Mouse (Mus musculus) heart, postnatal 25 days (tissue): ENCODE measurements around the gene Eif2b4. TPM values are rescaled to one million over a fixed set of nuclear protein-coding genes. Genes with fewer than 3 reads are reported as not detected.
"Not testable (repeated sequence)": the region's sequence is repeated elsewhere in the genome, so short reads cannot be mapped to it uniquely, and the experiment has no call there.

Source experiments
- DNase-seq: peaks from one replicate; pipeline ENCODE4 v3.0.0; 2022; ENCODE audit warnings: low spot score
- intact Hi-C: fragments of 180-260 bp; cut with DNase I; formaldehyde crosslinking; loops from one replicate; pipeline ENCODE4 v1.15.1; 2025
- total RNA-seq, 2 experiments: library from RNA; stranded (reverse); gene quantifications; 2 replicates each; pipeline ENCODE4 v1.2.3; 2021

The Eif2b4 gene
- total RNA-seq, result 10 to 100 TPM; 51.6 to 55.5 TPM

DNA sequence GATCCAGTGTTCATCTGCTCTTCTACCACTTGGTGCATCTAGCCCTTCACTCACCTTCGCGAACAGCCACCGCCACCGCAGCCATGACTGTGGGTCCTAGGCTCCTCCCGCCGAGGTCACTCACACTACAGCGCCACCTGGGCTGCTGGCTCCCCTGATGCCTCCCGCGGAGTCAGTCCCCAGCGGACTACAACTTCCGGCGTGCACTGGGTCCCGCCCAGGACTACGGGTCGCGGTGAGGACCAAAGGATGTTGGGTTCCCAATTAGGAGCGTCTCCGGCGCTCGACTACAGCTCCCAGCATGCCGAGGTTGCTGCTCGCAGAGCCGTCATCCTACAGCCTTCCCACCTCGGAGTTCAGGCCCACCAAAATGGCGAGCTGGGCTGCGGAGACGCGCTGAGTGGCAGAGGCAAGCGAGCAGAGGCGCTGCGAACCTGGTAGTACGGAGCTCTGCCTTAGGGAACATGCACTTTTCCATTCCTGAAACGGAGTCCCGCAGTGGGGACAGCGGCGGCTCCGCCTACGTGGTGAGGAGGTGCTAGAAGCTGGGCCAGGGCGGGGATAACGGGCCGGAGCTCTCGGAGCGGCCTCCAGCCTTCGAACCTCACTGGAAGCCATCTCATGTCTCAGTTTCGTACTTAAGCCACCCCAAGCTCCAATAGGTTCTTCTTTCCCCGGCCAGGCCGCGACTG lies at the start of gene Eif2b4, which contains the start of gene Snx17:
Gene Eif2b4, minus strand, starts transcription at position 492 of the 692 bp plus-strand sequence.
Gene Snx17, plus strand, starts transcription at position 289 of the 692 bp plus-strand sequence.
- intact Hi-C loops, result loop anchor here (1.0 kb wide), 2 partner anchors 8 to 14 kb away; partner anchors contain the start of gene Gm29609
- peak; percentile 99 for DNase-seq

DNA sequence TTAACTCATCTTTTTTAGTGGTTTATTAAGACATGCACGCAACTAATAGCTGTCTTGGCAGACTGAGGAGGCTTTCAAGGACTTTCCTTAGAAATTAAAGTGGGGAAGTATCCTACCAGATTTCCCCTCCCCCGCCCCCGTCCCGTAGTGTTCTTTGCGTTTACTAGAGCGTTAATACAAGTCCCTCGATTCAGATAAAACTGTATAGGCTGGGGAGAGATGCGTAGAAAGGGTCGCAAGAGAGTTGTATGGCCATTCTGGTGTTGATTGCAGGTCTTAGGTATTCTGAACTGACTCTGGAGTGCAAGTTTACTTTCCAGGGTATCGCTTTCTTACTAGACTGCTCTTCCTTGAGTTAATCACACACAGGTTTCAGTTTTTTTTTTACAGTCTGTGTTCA lies 49.0 kb upstream of the Eif2b4 start:
- intact Hi-C loops, result loop anchor here (5.0 kb wide), 1 partner anchor 50 kb away; the partner anchor contains the start of gene Ift172
- DNase-seq, result no peak

DNA sequence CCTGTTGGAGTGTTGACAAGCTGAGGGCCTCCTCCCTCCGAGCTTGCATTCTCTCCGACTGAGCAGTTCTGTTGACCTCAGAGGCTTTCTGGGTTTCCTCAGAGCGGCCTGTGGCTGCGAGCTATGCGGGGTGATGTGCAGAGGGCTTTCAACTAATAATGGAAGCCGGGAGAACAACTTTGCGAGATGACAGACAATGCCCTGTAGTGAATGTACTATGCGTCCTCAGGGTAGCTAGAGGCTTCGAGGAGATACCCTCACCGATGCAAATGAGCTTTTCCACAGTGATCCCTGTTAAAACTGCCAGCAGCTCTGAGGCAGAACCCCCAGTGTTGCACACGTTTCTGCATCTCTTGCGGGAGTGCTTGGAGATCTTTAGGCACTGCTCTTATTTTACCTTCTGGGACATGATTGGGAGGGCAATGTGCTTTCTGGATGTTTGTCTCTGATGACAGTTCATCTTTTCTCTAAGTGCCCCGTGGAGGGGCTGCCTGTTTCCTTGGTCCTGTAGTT lies 48.3 kb upstream of the Eif2b4 start:
- intact Hi-C loops, result loop anchor here (2.0 to 5.0 kb wide), 2 partner anchors 21 to 51 kb away; partner anchors contain the start of genes Ift172 and Ppm1g
- no peak for DNase-seq

DNA sequence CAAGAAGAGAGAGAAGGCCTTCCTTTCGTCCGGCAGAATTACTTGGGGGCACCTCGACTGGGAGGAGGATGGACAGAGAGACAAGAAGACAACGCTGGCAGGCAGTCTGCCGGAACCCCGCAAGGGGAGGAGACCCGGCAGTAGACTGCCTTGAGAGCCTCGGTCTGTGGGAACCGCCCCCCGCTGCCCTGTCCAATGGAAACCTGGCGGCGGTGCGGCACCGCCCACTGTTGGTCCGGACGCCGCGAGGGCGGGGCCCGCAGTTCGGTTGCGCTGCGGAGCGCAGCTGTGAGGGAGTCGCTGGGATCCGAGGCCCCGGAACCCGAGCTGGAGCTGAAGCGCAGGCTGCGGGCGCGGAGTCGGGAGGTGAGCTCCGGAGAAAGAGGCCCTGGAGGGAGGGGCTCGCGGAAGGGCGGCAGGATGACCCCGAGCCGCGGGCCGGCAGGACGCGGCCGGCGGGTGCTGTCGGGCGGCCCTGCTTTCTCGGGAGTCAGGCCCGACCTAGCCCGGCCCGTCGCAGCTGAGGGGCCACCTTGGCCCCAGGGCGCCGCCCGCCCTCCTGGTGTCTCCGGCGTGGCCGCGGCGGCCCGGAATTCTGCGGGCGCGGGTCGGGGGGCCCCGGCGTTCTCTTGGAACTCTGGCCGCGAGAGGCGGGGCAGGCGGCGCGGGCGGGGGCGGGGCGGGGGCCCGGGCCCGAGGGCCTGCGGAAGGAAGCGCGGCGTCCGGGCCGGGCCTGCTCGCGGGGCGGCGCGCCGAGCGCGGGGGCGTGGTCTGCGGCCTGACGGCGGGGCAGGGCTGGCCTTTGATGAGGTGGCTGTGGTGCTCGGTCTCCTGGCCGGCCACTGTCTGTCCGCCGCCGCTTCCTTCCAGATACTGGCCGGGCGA lies 47.6 kb upstream of the Eif2b4 start, which contains the start of the genes Nrbp1 and Gm9970:
Gene Nrbp1, plus strand, starts transcription at position 228 of the 885 bp plus-strand sequence.
Gene Gm9970, minus strand, starts transcription at position 596 of the 885 bp plus-strand sequence.
- intact Hi-C loops, result loop anchor here (2.0 to 5.0 kb wide), 2 partner anchors 20 to 51 kb away; partner anchors contain the start of genes Ift172 and Ppm1g
- peak; percentile 95 for DNase-seq

DNA sequence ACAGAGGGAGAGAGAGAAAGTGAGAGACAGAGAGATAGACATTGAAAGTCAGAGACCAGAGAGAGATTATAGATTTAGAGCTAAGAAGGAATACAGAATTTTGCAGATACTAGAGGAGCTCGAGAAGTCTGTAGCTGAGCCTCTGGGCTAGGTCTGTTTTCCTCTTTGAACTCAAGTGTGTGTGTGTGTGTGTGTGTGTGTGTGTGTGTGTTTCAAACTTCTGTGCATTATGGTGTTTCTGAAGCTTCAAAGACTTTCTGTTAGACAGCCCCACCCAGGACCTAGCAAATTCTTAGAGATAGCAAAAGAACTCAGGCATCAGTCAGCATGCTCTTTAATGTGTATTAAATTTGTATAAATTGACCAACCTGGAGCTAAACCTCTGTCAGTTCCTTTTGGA lies 33.4 kb upstream of the Eif2b4 start:
- intact Hi-C loops, result no loop called here
- DNase-seq, result no peak

DNA sequence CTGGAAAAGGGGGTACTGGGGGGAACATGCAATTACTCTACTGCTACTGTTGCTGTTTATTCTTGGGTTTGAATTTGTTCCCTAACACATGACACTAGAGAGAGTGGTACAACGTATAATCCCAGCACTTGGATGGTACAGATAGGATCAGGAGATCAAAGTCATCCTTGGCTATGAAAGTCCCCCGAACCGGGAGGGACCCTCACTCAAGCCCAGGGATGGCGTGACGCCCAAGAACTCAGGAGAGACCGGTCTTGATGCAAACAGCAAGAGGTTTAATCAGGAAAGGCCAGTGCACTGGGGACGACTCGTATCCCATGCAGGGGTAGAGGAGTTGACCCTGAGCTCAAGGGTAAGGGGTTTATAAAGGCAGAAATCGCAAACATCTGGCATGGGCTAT lies 29.5 kb upstream of the Eif2b4 start:
- DNase-seq, result no peak
- intact Hi-C loops, result loop anchor here (5.0 kb wide), 1 partner anchor 65 kb away; no protein-coding TSS in a partner anchor

DNA sequence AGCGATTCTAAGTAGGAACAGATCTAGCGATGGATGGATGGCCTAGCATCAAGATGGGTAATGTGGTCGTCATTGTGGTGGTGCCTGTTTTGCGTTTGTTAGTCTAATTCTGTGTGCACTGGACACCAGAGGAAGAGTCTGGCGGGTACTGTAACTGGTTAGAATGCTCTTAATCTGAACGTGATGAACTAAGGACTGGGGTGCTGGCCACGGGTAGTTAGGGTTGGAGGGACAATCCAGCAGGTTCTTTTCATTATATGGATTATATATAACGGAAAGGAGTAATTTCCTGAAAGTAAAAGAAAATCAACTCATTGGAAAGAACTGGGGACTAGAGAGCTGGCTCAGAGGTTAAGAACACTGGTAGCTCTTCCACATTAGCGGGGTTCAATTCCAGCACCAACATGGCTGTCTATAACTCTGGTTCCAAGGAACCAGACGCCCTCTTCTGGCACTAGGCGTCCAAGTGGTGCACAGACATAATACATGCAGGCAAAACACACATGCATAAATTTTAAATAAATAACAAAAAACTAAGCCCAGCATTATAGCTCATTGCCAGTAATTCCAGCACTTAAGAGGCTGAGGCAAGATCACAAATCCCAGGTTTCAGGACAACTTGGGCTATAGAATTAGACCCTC lies 28.2 kb upstream of the Eif2b4 start:
- no peak for DNase-seq
- intact Hi-C loops, result loop anchor here (2.0 to 5.0 kb wide), 2 partner anchors 19 to 66 kb away; partner anchors contain the start of genes Gm9970 and Nrbp1

DNA sequence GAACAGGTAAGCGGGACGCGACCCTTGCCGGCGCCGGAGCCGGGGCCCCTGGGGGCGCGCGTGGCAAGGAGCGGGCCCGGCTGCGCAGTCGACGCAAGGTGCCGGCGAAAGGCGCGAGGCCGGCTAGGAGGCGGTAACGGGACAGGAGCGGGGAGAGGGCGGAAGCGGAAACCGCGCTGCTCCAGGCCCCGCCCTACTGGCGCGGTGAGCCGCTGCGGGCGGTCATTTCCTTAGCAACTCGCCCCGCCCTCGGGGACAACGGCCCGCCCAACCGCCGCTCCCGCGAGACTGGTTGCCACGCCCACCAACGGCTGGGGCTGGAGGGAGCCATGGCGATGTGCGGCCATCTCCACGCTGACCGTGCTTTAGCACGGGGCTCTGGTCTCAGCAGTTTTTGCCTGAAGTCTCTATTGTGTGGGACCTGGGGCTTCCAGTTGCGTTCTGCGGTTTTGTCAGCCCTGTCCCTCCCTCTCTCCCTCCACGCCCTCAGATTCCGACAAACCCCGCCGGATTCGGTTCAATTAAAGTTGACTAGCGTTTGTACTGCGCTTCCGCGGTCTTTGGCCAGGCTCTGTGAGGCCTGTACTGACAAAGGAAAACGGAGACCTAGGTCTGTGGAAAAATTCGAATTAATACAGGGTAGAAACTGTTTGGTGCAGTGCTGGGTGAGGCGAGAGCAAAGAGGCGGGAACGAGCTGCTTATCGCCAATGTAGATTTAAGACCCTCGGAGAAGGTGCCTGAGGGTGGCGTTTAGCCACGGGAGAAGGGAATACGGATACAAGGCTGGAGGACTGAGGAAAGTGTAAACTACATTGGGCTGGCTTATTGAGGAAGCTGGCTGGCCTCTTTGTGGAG lies 27.4 kb upstream of the Eif2b4 start, which contains the start of gene Ppm1g:
Gene Ppm1g, minus strand, starts transcription at position 240 of the 856 bp plus-strand sequence.
- DNase-seq, result peak; percentile 95
- intact Hi-C loops, result loop anchor here (2.0 to 5.0 kb wide), 2 partner anchors 20 to 67 kb away; partner anchors contain the start of genes Gm9970 and Nrbp1

DNA sequence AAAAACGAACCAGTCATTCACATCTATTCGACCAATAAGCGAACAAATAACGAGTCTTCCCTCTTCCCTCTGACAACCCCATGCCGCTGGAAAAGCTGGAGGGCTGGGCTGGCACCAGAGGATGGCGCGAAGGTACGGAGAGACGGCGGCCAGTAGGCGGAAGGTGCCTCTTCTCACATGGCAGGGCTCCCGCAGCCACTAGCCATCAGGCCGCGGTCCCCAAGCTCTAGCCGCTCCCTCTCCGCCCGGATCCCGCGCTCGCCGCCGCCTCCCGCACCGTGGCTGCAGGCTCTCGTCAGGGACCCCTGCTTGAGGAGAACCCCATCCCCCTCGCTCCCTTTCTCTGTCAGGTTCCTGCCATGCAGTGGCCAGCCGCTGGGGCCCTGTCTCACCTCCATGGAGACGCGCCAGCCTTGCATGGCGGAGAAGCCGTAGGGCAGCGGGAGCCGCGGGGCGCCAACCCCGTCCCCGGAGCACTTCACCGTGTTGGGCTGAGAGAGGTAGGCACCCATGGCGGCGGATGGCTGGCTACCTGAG lies 26.7 kb upstream of the Eif2b4 start:
- DNase-seq, result no peak
- intact Hi-C loops, result loop anchor here (2.0 to 5.0 kb wide), 4 partner anchors 17 to 107 kb away; partner anchors contain the start of genes Gm9970, Nrbp1 and Zfp513

DNA sequence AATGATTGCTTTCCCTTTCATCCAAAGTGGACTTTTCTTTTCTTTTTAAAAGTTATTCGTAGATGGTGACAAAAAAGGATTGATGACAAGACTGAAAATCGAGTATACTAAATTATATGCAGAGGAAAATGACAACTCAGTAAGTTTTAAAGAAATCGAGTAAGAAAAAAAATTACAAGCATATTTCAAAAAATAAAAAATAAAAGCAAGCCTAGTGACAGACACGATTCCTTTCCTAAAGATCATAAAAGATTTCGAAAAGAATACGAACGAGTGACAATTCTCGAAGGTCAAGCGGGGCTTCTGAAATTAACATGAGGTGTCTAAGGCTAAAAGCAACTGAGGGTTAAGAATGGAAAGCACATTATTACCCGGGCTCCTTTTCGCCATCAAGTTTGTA lies 26.2 kb upstream of the Eif2b4 start:
- DNase-seq, result no peak
- intact Hi-C loops, result loop anchor here (2.0 to 5.0 kb wide), 2 partner anchors 17 to 108 kb away; partner anchors contain the start of gene Zfp513

DNA sequence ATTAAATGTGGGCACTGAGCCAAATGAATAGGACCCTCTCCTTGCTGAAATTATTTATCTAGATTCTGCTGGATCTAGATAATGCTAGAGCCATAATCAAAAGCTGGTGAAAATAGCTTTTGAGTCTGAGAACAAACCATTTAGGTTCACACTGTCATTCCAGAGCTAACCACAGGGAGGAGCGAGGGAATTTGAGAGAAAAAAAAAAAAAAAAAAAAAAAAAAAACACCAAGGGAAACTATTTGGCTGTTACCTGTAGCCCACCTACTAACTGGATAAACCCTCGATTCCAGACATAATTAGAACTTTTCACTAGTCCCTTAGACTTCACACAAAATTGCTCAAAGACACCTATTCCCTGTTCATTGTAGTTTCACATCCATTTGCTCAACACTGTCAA lies 25.8 kb upstream of the Eif2b4 start:
- intact Hi-C loops, result loop anchor here (2.0 to 5.0 kb wide), 2 partner anchors 16 to 108 kb away; partner anchors contain the start of gene Zfp513
- no peak for DNase-seq

DNA sequence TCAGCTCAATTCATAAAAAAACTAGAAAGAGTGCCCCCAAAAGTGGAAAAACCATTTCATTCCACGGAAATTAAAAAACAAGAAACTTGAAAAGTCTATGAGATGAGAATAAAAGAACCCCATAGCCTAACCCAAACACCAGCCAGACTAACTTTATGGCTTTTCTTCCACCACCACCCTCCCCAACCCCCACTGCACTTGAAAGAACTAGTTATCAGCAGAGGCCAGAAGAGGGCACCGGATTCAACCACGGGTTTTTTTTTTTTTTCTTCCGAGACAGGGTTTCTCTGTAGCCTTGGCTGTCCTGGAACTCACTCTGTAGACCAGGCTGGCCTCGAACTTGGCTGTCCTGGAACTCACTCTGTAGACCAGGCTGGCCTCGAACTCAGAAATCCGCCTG lies 25.1 kb upstream of the Eif2b4 start:
- intact Hi-C loops, result loop anchor here (2.0 to 5.0 kb wide), 2 partner anchors 15 to 109 kb away; partner anchors contain the start of gene Zfp513
- DNase-seq, result no peak

DNA sequence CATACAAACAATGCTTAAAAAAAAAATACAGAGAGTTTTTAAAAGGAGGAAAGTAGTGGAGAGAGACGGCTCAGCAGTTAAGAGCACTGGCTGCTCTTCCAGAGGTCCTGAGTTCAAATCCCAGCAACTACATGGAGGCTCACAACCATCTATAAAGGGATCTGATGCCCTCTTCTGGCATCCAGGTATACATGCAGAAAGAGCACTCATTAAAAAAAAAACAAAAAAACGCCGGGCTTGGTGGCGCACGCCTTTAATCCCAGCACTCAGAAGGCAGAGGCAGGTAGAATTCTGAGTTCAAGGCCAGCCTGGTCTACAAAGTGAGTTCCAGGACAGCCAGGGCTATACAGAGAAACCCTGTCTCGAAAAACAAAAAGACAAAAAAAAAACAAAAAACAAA lies 23.3 kb upstream of the Eif2b4 start:
- DNase-seq, result not testable (repeated sequence)
- intact Hi-C loops, result loop anchor here (5.0 kb wide), 1 partner anchor 111 kb away; no protein-coding TSS in a partner anchor

DNA sequence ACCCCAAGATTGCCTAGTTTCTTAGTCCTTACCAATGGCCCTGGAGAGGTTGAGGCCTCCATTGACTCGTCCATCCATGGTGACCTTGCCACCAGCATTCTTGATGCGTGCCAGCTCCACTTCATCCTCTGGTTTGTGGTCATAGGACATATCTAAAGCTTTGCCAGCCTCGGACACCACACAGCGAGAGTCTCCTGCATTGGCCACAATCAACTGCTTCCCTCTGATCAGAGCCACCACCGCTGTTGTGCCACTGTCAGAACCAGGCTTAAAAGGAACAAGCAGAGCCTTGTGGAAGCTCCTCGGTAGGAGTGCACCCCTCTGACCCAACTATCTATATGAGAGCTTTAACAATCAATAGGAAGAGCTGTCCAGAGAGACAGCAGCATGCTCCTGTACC lies 11.2 kb upstream of the Eif2b4 start:
- intact Hi-C loops, result no loop called here
- no peak for DNase-seq

DNA sequence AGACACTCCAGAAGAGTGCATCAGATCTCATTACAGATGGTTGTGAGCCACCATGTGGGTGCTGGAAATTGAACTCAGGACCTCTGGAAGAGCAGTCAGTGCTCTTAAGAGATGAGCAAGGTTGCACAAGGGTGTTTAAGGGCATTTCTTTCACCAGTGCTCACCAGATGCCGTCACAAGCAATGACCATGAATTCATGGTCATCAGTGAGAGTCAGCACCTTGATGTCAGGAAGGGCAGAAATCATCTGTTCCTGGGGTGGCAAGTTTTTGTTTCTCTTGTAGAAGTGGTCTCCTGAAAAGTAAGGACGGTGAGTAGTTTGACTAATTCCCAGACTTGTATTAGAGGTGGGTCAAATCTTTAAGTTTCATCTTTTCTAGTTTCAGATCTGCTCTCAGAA lies 10.6 kb upstream of the Eif2b4 start:
- intact Hi-C loops, result loop anchor here (2.0 kb wide), 1 partner anchor 15 kb away; no protein-coding TSS in a partner anchor
- no peak for DNase-seq

DNA sequence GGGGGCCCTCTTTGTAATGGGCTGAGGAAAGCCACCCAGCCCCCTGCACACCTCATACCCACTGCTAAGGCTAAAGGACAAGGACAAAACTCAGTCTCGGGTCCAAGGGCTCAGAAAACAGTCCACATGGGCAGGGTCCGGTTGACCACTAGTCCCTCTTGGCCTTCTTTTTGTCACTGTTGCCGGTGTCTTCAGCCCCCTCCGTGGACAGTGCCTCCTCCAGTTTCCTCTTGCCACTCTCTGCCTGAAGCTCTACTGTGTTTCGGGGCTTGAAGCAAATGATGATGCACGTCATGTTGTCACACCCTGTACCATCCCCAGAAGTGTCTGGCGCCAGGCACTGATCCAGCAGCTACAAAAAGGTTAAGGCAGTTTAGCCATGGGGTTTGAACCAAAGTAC lies 9.7 kb upstream of the Eif2b4 start:
- no peak for DNase-seq
- intact Hi-C loops, result loop anchor here (2.0 kb wide), 1 partner anchor 16 kb away; no protein-coding TSS in a partner anchor

DNA sequence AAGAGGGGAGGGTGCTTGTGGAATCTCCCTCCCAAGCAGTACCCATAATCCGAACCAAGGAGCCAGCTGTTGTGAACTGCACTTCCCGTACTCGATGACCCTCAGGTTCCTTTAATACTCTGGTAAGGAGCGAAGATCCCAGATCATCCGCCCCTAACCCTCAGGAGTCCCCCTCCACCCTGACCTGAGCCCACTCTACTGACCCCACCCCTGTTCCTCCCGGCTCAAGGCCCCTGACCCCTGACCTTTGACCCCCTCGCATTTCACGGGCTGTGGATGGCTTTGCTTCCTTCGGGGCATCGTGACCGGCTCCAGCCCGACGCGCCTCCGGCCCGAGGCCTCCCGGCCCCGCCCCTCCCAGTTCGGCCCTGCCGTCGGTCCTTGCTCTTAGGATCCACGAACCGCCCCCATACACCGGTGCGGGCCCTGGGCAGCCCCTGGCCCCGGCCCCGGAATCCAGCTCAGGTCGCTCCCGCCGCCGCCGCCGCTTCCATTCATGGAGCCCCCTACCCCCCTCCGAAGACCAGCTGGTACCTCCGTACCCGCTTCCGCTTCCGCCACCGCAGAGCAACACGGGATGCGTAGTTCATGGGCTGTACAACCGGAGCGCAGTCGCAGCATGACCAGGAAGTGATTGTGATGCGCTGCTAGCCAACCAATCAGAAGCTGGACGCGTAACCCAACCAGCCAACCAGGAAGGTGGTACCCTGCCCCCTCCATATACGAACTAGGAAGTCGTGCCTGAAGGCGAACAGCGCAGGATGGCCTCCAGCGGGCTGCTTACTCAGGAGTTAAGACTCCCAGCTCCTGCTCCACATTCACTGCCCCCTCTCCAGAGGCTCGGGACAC lies 8.7 kb upstream of the Eif2b4 start, which contains the start of gene Zfp513:
Gene Zfp513, minus strand, starts transcription at position 562 of the 849 bp plus-strand sequence.
- DNase-seq, result peak; percentile 97
- intact Hi-C loops, result loop anchor here (1.0 to 2.0 kb wide), 2 partner anchors 9 to 17 kb away; partner anchors contain the start of genes Eif2b4 and Snx17
